Mouse (Mus musculus) heart, postnatal 0 days (tissue): ENCODE measurements around the gene Fam205a3.
"Not testable (repeated sequence)": the region's sequence is repeated elsewhere in the genome, so short reads cannot be mapped to it uniquely, and the experiment has no call there.

Source experiments
- CTCF ChIP-seq: IDR thresholded peaks from 2 replicates; pipeline ENCODE4 v1.5.1; 2016; ENCODE audit warnings: antibody characterized with exemption, control low read depth, low read depth
- EP300 ChIP-seq: IDR thresholded peaks from 2 replicates; pipeline ENCODE4 v1.6.1; 2016; ENCODE audit warnings: antibody characterized with exemption, low read depth

DNA sequence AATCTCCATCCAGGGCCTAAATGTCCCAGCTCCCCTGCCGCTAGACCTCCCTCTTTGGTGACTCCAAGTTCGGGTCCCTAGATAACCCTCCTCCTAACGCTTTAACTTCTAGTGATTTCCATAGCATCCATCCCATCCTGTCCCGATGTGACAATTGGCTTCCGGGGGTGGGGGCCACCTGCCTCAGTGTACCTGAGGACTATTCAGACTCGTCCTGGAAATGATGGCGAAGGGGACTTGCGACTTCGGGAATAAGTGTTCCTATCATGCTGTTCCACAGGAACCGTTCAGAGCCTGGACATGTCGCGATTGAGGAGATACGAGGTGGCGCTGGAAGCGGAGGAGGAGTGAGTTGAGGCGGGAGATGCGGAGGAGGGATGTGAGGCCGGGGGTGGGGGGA is 24.2 kb upstream of the Fam205a3 start, which contains the start of gene Gm21953:
- not testable (repeated sequence) for TF ChIP-seq CTCF, EP300
